Comparison of ENCODE assay signal across 13 mouse cellular contexts in genomic region chr6:90941257-90941656, GRCm38 (mm10). TPM values are rescaled to one million over a fixed set of nuclear protein-coding genes. Genes with fewer than 3 reads are reported as not detected.
DNase-seq lines count a peak whose midpoint lies in the region; ATAC-seq and TF ChIP-seq lines count a peak whose summit lies in the region.
"Had no signal": no experiment of that assay in that cellular context is flagged by ENCODE, and none has a peak within 500 bp of the region (broad histone marks: within the 10 kb centered on the region; RNA-seq: fewer than 3 reads in every experiment).

No protein-coding gene starts in this region.

- no peak overlapping the region for H3K27ac ChIP-seq in kidney, embryonic 15.5 days
- no peak overlapping the region for H3K27ac ChIP-seq in liver, embryonic 14.5 days
- H3K27ac ChIP-seq: embryonic facial prominence, embryonic 15.5 days; hindbrain, postnatal 0 days; neural tube, embryonic 12.5 days had no signal

- no peak for TF ChIP-seq EP300 in liver, embryonic 14.5 days (IDR thresholded peaks at IDR 0.05; ENCODE audit: low read depth)

- no peak overlapping the region for H3K4me2 ChIP-seq in kidney, embryonic 15.5 days
- no peak overlapping the region for H3K4me2 ChIP-seq in liver, embryonic 14.5 days (ENCODE audit: low read depth)
- H3K4me2 ChIP-seq: embryonic facial prominence, embryonic 15.5 days; heart, embryonic 11.5 days; neural tube, embryonic 12.5 days had no signal

- no peak for TF ChIP-seq CTCF in liver, embryonic 14.5 days (IDR thresholded peaks at IDR 0.05; ENCODE audit: low read depth)

- no peaks in the 10 kb centered on the region for H3K36me3 ChIP-seq in kidney, embryonic 15.5 days
- H3K36me3 ChIP-seq in liver, embryonic 14.5 days (replicated peaks; ENCODE audit: control insufficient read depth, insufficient read depth, low read depth) = no peaks in the 10 kb centered on the region
- H3K36me3 ChIP-seq: embryonic facial prominence, embryonic 15.5 days; neural tube, embryonic 12.5 days had no signal

- no peak for ATAC-seq in kidney, embryonic 15.5 days (replicated peaks; ENCODE audit: low FRiP score)
- ATAC-seq in liver, embryonic 14.5 days (ENCODE audit: insufficient read depth) = peak; percentile 28; the same call in 1 of the 2 replicates
- ATAC-seq in megakaryocyte-erythroid progenitor cell, adult 5-6 weeks (replicated peaks; ENCODE audit: low FRiP score, low TSS enrichment, poor library complexity, severe bottlenecking) = no peak
- ATAC-seq: hindbrain, postnatal 0 days had no signal

- no peaks in the 10 kb centered on the region for H3K9me3 ChIP-seq in kidney, embryonic 15.5 days (replicated peaks)
- H3K9me3 ChIP-seq in liver, embryonic 14.5 days (ENCODE audit: control insufficient read depth, low read length) = no peaks in the 10 kb centered on the region
- H3K9me3 ChIP-seq: embryonic facial prominence, embryonic 15.5 days; neural tube, embryonic 12.5 days had no signal

- WGBS in kidney, embryonic 15.5 days = 56% methylated on average over 3 of the region's 3 CpGs
- 11% methylated on average over 3 of the region's 3 CpGs for WGBS in liver, embryonic 14.5 days (ENCODE audit: insufficient replicate concordance)

- no peaks in the 10 kb centered on the region for H3K27me3 ChIP-seq in kidney, embryonic 15.5 days
- no peaks in the 10 kb centered on the region for H3K27me3 ChIP-seq in liver, embryonic 14.5 days (ENCODE audit: control insufficient read depth, insufficient read depth, low read length)
- H3K27me3 ChIP-seq: embryonic facial prominence, embryonic 15.5 days; neural tube, embryonic 12.5 days had no signal

- H3K9ac ChIP-seq in kidney, embryonic 15.5 days = no peak overlapping the region
- H3K9ac ChIP-seq in liver, embryonic 14.5 days (replicated peaks) = no peak overlapping the region
- H3K9ac ChIP-seq: embryonic facial prominence, embryonic 15.5 days; neural tube, embryonic 12.5 days had no signal

- H3K4me3 ChIP-seq in kidney, embryonic 15.5 days (replicated peaks) = no peak overlapping the region
- H3K4me3 ChIP-seq in liver, embryonic 14.5 days (ENCODE audit: insufficient read depth in 1 of 2, low read depth in 2 of 2, low read length in 2 of 2) = no peak overlapping the region
- H3K4me3 ChIP-seq: embryonic facial prominence, embryonic 15.5 days; neural tube, embryonic 12.5 days had no signal

- H3K4me1 ChIP-seq in kidney, embryonic 15.5 days = peaks cover 20% of the 10 kb centered on the region
- peaks cover 0 to 16% of the 10 kb centered on the region in 2 experiments; a peak in 3 of 4 replicates for H3K4me1 ChIP-seq in liver, embryonic 14.5 days (replicated peaks; ENCODE audit: control insufficient read depth in 2 of 2, insufficient read depth in 2 of 2, low read length in 1 of 2)
- H3K4me1 ChIP-seq: neural tube, embryonic 12.5 days had no signal

- peak; percentile 38 for DNase-seq in kidney, postnatal 10 days
- peak; percentile 16 for DNase-seq in lung, postnatal 10 days
- no peak for DNase-seq in lung, postnatal 36 days
- peak; percentile 70 for DNase-seq in adrenal gland, adult 2 months
- peak in 1 of 3 experiments; percentile 1 for DNase-seq in liver, embryonic 14.5 days (ENCODE audit: low read depth in 3 of 3, low spot score in 3 of 3)
- DNase-seq in left cerebral cortex, adult 8-10 months (ENCODE audit: low spot score in 2 of 2) = no peak
- DNase-seq: cerebellum, adult 18-20 months had no signal

RNA-seq across cellular contexts. Expression of gene Iqsec1, which starts 47.2 kb away (rescaled TPM):
- 9.5 and 10.8 TPM in 2 replicates for polyA plus RNA-seq in kidney, embryonic 15.5 days (2015; fragmentation: Nextera tagmentation; extraction: Ambion mirVana)
- total RNA-seq in adrenal gland, adult 2 months (2021) = 100 to 1,000 TPM; 101 to 123 TPM
- polyA plus RNA-seq in adrenal gland, adult 2 months (2012; rRNA removed) = 168 and 171 TPM in 2 replicates
- polyA plus RNA-seq in liver, embryonic 14.5 days (2012; rRNA removed) = 9.0 and 10.2 TPM in 2 replicates
- polyA plus RNA-seq in liver, embryonic 14.5 days (2014; fragmentation: Nextera tagmentation; extraction: Ambion mirVana) = 4.0 and 4.1 TPM in 2 replicates
- 32.1 and 74.3 TPM in 2 replicates for total RNA-seq in megakaryocyte-erythroid progenitor cell, adult 5-6 weeks (2014; fragmentation: Nextera tagmentation)
- total RNA-seq in megakaryocyte-erythroid progenitor cell, adult 5-6 weeks (2017) = 14.7 and 15.0 TPM in 2 replicates
- total RNA-seq in left cerebral cortex, adult 8-10 months (2022) = 100 to 1,000 TPM; 334 to 403 (median 359) TPM

Comparison
In these comparisons a context has a peak if more than half of its experiments do, and no peak if none do; other contexts are left out.
1. DNase-seq: peak in kidney, postnatal 10 days (single experiment), lung, postnatal 10 days (single experiment) and adrenal gland, adult 2 months (single experiment); none in lung, postnatal 36 days (single experiment) and left cerebral cortex, adult 8-10 months (0 of 2).